9 mouse cellular contexts compared by ENCODE assay signal in the genomic region with DNA sequence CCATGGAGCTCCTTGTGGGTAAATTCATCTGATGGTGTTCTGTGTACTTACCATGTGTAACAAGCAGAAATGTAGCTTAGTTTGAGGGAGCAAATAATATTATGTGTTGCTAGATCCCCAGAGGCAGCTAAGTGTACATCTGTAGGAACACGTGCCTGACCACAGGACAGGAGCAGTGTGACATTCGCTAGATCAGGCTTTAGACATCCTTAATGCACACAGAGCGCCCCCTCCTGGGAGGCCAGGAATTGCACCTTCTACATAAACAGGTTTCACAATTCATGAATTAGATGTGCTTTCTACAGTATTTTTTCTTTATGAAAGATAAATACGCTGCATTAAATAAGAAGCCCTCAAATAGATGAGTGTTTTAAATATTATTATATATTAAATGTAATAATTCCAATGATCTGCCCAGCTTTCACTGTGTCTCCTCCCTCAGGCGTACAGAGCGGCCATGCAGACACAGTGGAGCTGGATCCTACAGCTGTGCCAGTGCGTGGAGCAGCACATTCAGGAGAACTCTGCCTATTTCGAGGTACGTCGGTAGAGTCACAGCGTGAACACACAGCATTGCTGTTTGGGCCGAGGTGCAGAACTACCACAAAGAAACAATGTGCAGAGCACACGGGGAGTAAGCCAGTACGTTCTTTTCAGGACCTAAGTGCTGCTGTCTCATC.
DNase-seq lines count a peak whose midpoint lies in the region; ATAC-seq and TF ChIP-seq lines count a peak whose summit lies in the region.
"Had no signal": no experiment of that assay in that cellular context is flagged by ENCODE, and none has a peak within 500 bp of the region (broad histone marks: within the 10 kb centered on the region; RNA-seq: fewer than 3 reads in every experiment).

No protein-coding gene starts in this region.

- no peak overlapping the region for H3K4me3 ChIP-seq in CH12.LX (replicated peaks in 1 of 3; ENCODE audit: low read depth in 2 of 3, low read length in 2 of 3, poor library complexity in 1 of 3)
- H3K4me3 ChIP-seq in forebrain, embryonic 10.5 days: no peak overlapping the region
- no peak overlapping the region for H3K4me3 ChIP-seq in lung, embryonic 16.5 days (ENCODE audit: low read length)
- H3K4me3 ChIP-seq: heart, embryonic 13.5 days had no signal

- dilution Hi-C loops in CH12.LX (cut with MboI; ENCODE audit: extremely low pct_ligation_motif_present, extremely low pct_unique_long_range_greater_than_20kb, low sequenced_read_pairs): no loop called here

- H3K4me1 ChIP-seq in CH12.LX (ENCODE audit: control insufficient read depth in 1 of 2, insufficient read depth in 2 of 2): peaks cover 0 to 6% of the 10 kb centered on the region in 2 experiments; a peak in 2 of 4 replicates
- H3K4me1 ChIP-seq in forebrain, embryonic 10.5 days: no peaks in the 10 kb centered on the region
- H3K4me1 ChIP-seq in lung, embryonic 16.5 days (replicated peaks; ENCODE audit: control insufficient read depth, insufficient read depth, low read length): peaks cover 5% of the 10 kb centered on the region; the same call in 1 of the 2 replicates

- no peak for TF ChIP-seq EP300 in CH12.LX (IDR thresholded peaks at IDR 0.05; ENCODE audit: low read length)

- in situ Hi-C loops in CH12.LX (cut with MboI; ENCODE audit: low pct_ligation_motif_present, low pct_unique_long_range_greater_than_20kb, low sequenced_read_pairs): loop anchor here (5.0 to 10.0 kb wide), 2 partner anchors 37 to 160 kb away; no protein-coding TSS in a partner anchor

- peaks cover 30 to 61% of the 10 kb centered on the region in 2 experiments for H3K36me3 ChIP-seq in CH12.LX (replicated peaks in 1 of 2; ENCODE audit: control insufficient read depth in 1 of 2, insufficient read depth in 1 of 2, low read length in 1 of 2)
- H3K36me3 ChIP-seq in forebrain, embryonic 10.5 days (replicated peaks): peaks cover 36% of the 10 kb centered on the region
- peaks cover 6% of the 10 kb centered on the region; the same call in 1 of the 2 replicates for H3K36me3 ChIP-seq in lung, embryonic 16.5 days (ENCODE audit: control insufficient read depth, insufficient read depth, low read length)

- peak; percentile 94 for TF ChIP-seq CTCF in CH12.LX (conservative IDR thresholded peaks at IDR 0.05 in 1 of 2, IDR thresholded peaks at IDR 0.05 in 1 of 2; ENCODE audit: low read depth in 2 of 2, low read length in 2 of 2)

- WGBS in forebrain, embryonic 10.5 days: 70% methylated on average over 14 of the region's 14 CpGs
- WGBS in lung, embryonic 16.5 days: 67% methylated on average over 14 of the region's 14 CpGs

- H3K27ac ChIP-seq in CH12.LX (ENCODE audit: insufficient read depth, low read depth): no peak overlapping the region
- H3K27ac ChIP-seq in forebrain, embryonic 10.5 days: no peak overlapping the region
- H3K27ac ChIP-seq in lung, embryonic 16.5 days (ENCODE audit: low read length): no peak overlapping the region
- H3K27ac ChIP-seq: heart, embryonic 13.5 days had no signal

- no peak for TF ChIP-seq POLR2A in CH12.LX (IDR thresholded peaks at IDR 0.05; ENCODE audit: low read depth, low read length)

- no peak overlapping the region for H3K4me2 ChIP-seq in CH12.LX (ENCODE audit: insufficient read depth, low read depth, poor library complexity, severe bottlenecking)
- no peak overlapping the region for H3K4me2 ChIP-seq in lung, embryonic 16.5 days (ENCODE audit: low read depth, low read length)
- H3K4me2 ChIP-seq: heart, embryonic 13.5 days had no signal

- H3K9ac ChIP-seq in CH12.LX (ENCODE audit: insufficient read depth, low read depth): no peak overlapping the region
- no peak overlapping the region for H3K9ac ChIP-seq in lung, embryonic 16.5 days (ENCODE audit: low read length)
- H3K9ac ChIP-seq: heart, embryonic 13.5 days had no signal

- DNase-seq in CH12.LX (ENCODE audit: extremely low read depth): peak; percentile 80
- peak; percentile 64 to 81 for DNase-seq in adrenal gland, postnatal 4 days (ENCODE audit: low spot score in 2 of 2)
- peak; percentile 68 for DNase-seq in forebrain, embryonic 10.5 days (ENCODE audit: extremely low spot score, low spot score)
- DNase-seq in heart, postnatal 36 days: peak; percentile 84 to 93
- DNase-seq in kidney, postnatal 4 days: peak; percentile 92 to 93
- peak; percentile 90 for DNase-seq in retina, embryonic 14.5 days (ENCODE audit: low spot score)
- DNase-seq in urinary bladder, postnatal 10 days (ENCODE audit: low spot score): peak; percentile 49

- intact Hi-C loops in heart, postnatal 36 days (cut with DNase I): loop anchor here (1.0 to 10.0 kb wide), 4 partner anchors 47 to 270 kb away; no protein-coding TSS in a partner anchor

- TF ChIP-seq RAD21 in CH12.LX (IDR thresholded peaks at IDR 0.05; ENCODE audit: low read depth, low read length): peak; percentile 83

- H3K27me3 ChIP-seq in CH12.LX (replicated peaks): no peaks in the 10 kb centered on the region
- no peaks in the 10 kb centered on the region for H3K27me3 ChIP-seq in forebrain, embryonic 10.5 days (ENCODE audit: poor library complexity, severe bottlenecking)
- H3K27me3 ChIP-seq in lung, embryonic 16.5 days (ENCODE audit: control insufficient read depth, insufficient read depth, low read depth, low read length): no peaks in the 10 kb centered on the region
- H3K27me3 ChIP-seq: heart, embryonic 13.5 days had no signal

- no peaks in the 10 kb centered on the region for H3K79me2 ChIP-seq in CH12.LX (replicated peaks; ENCODE audit: control insufficient read depth, extremely low read depth, insufficient read depth, poor library complexity, severe bottlenecking)

- peak; percentile 49; the same call in 1 of the 2 replicates for ATAC-seq in lung, embryonic 16.5 days (ENCODE audit: low read depth)

- no peaks in the 10 kb centered on the region for H3K9me3 ChIP-seq in CH12.LX (replicated peaks; ENCODE audit: low read length)
- H3K9me3 ChIP-seq in forebrain, embryonic 10.5 days: no peaks in the 10 kb centered on the region
- no peaks in the 10 kb centered on the region for H3K9me3 ChIP-seq in lung, embryonic 16.5 days (ENCODE audit: control insufficient read depth, low read length)
- H3K9me3 ChIP-seq: heart, embryonic 13.5 days had no signal

TF ChIP-seq in CH12.LX, 34 proteins besides CTCF, POLR2A, EP300 and RAD21:
- peak; percentile 69 for TF ChIP-seq ZC3H11A (IDR thresholded peaks at IDR 0.05; ENCODE audit: low read depth, low read length)
- TF ChIP-seq JUN (IDR thresholded peaks at IDR 0.05; ENCODE audit: insufficient read depth, low read depth, low read length): no peak
- TF ChIP-seq MAZ (IDR thresholded peaks at IDR 0.05; ENCODE audit: low read depth, low read length): no peak
- peak; percentile 92 for TF ChIP-seq MAX (IDR thresholded peaks at IDR 0.05; ENCODE audit: low read length)
- TF ChIP-seq BHLHE40 (IDR thresholded peaks at IDR 0.05; ENCODE audit: low read depth, low read length): peak; percentile 97
- no peak for TF ChIP-seq ZMIZ1 (IDR thresholded peaks at IDR 0.05; ENCODE audit: low read depth, low read length)
- TF ChIP-seq USF2 (conservative IDR thresholded peaks at IDR 0.05; ENCODE audit: low read depth, low read length): 0 out of 2 replicates have a peak, but pooled peaks have one; percentile 14
- no peak for TF ChIP-seq ETS1 (conservative IDR thresholded peaks at IDR 0.05; ENCODE audit: low read depth, low read length)
- TF ChIP-seq MYC (IDR thresholded peaks at IDR 0.05; ENCODE audit: low read depth, low read length): peak; percentile 98
- no peak for TF ChIP-seq ZNF384 (IDR thresholded peaks at IDR 0.05; ENCODE audit: low read depth, low read length)
- TF ChIP-seq USF1 (IDR thresholded peaks at IDR 0.05; ENCODE audit: low read depth, low read length): 0 out of 2 replicates have a peak, but pooled peaks have one; percentile 9
- no peak for TF ChIP-seq E2F4 (IDR thresholded peaks at IDR 0.05; ENCODE audit: insufficient replicate concordance, low read depth, low read length)
- TF ChIP-seq MXI1 (IDR thresholded peaks at IDR 0.05; ENCODE audit: low read depth, low read length): peak; percentile 66
- peak; percentile 95 for TF ChIP-seq SMC3 (IDR thresholded peaks at IDR 0.05; ENCODE audit: low read depth, low read length)
- TF ChIP-seq HCFC1 (IDR thresholded peaks at IDR 0.05; ENCODE audit: low read depth, low read length): no peak
- no peak for TF ChIP-seq GABPA (IDR thresholded peaks at IDR 0.05; ENCODE audit: insufficient replicate concordance, low read depth, low read length)
